Mouse (Mus musculus): ENCODE data around the gene Elmo2. TPM values are rescaled to one million over a fixed set of nuclear protein-coding genes. Genes with fewer than 3 reads are reported as not detected.

The Elmo2 gene
- polyA plus RNA-seq, 1 experiment from 2014 or later: 66.3 TPM

DNA sequence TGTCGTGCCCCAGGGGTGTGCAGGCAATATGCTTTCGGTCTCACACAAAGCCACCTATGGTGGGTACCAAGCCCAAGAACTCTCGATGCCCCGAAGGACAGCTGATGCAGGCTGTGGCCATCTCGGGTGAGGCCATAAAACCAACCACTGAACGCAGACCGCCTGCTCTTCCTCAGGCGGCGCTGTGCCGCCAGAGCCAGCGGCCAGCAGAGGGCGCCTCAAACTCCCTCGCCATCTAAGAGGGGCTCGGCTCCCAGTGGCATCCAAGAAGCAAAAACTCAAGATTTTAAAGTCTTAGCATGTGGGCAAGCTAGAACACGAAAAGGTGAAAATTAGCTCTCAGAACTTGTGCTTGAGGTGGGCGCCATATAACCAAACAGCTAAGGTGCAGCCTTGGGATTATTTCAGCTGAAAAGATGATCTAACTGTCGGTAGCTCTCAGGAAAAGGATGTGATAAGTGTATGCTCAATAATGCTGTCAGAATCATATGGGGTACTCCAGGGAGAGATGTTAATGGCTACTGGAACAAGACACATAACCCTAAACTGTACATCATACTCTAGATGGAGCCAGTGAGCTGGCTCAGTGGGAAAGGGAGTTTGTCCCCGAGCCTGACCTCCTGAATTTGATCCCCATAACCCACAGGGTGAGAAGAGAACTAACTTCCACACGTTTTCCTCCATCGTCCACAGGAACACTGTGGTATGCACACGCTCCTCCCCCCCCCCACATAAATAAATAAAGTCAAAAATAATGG, 38.2 kb upstream of the Elmo2 start:
- peaks cover 21% of the 10 kb centered on the region for H3K4me1 ChIP-seq (replicated peaks; ENCODE audit: control insufficient read depth, insufficient read depth, low read length)
- peaks cover 17% of the 10 kb centered on the region for H3K27me3 ChIP-seq (replicated peaks; ENCODE audit: control insufficient read depth, insufficient read depth, low read length)
- DNase-seq (ENCODE audit: low spot score) (peak; percentile 84), ATAC-seq (replicated peaks; ENCODE audit: low FRiP score, low TSS enrichment, low read depth) (0 out of 2 replicates have a peak, but pooled peaks have one; percentile 38)
- no peak overlapping the region for H3K9ac ChIP-seq (ENCODE audit: low read length)
- WGBS: 14% methylated on average over 21 of the region's 21 CpGs
- no peak overlapping the region for H3K27ac ChIP-seq (ENCODE audit: low read depth)
- no peaks in the 10 kb centered on the region for H3K9me3 ChIP-seq (ENCODE audit: control insufficient read depth, low read length)
- H3K4me3 ChIP-seq (ENCODE audit: low read depth, low read length): no peak overlapping the region
- H3K4me2 ChIP-seq (ENCODE audit: low read length): 0 out of 2 replicates have a peak overlapping the region, but pooled peaks have one; percentile 20
- no peaks in the 10 kb centered on the region for H3K36me3 ChIP-seq (ENCODE audit: control insufficient read depth, insufficient read depth, low read length)

DNA sequence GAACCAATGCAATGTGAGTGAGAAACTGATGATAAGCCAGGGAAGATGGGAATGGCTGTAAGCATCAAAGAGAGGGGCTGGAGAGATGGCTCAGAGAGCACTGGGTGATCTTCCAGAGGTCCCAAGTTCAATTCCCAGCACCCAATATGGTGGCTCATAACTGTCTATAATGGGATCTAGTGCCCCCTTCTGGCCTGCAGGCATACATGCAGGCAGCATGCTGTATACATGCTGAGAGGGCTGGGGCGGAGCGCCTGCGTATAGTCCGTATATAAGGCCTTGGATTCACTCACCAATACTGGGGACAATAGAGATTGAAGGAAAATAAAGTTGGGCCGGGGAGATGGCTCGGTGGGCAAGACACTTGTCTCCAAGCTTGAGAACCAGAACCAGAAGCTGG, 37.0 kb upstream of the Elmo2 start:
- no peak for DNase-seq (ENCODE audit: low spot score)
- peaks cover 8% of the 10 kb centered on the region; the same call in 1 of the 2 replicates for H3K27me3 ChIP-seq (replicated peaks; ENCODE audit: control insufficient read depth, insufficient read depth, low read length)
- 89% methylated on average over 6 of the region's 6 CpGs for WGBS
- no peaks in the 10 kb centered on the region for H3K9me3 ChIP-seq (ENCODE audit: control insufficient read depth, low read length)
- no peak overlapping the region for H3K9ac ChIP-seq (ENCODE audit: low read length)
- H3K4me3 ChIP-seq (ENCODE audit: low read depth, low read length): no peak overlapping the region
- H3K27ac ChIP-seq (ENCODE audit: low read depth): no peak overlapping the region
- no peak overlapping the region for H3K4me2 ChIP-seq (ENCODE audit: low read length)
- H3K36me3 ChIP-seq (ENCODE audit: control insufficient read depth, insufficient read depth, low read length): no peaks in the 10 kb centered on the region
- peaks cover 15% of the 10 kb centered on the region for H3K4me1 ChIP-seq (replicated peaks; ENCODE audit: control insufficient read depth, insufficient read depth, low read length)
- ATAC-seq (replicated peaks; ENCODE audit: low FRiP score, low TSS enrichment, low read depth): no peak

- H3K9me3 ChIP-seq (ENCODE audit: control insufficient read depth, low read length): no peaks in the 10 kb centered on the region
- no peak overlapping the region for H3K9ac ChIP-seq (ENCODE audit: low read length)
- no peaks in the 10 kb centered on the region for H3K36me3 ChIP-seq (ENCODE audit: control insufficient read depth, insufficient read depth, low read length)
- H3K27me3 ChIP-seq (replicated peaks; ENCODE audit: control insufficient read depth, insufficient read depth, low read length): 0 out of 2 replicates have a peak, but pooled peaks cover 4% of the 10 kb centered on the region
- WGBS: 0% methylated on average over 1 of the region's 1 CpGs
- H3K4me3 ChIP-seq (ENCODE audit: low read depth, low read length): no peak overlapping the region
- DNase-seq (ENCODE audit: low spot score) (peak; percentile 74), ATAC-seq (replicated peaks; ENCODE audit: low FRiP score, low TSS enrichment, low read depth) (no peak)
- no peak overlapping the region for H3K4me2 ChIP-seq (ENCODE audit: low read length)
- H3K27ac ChIP-seq (ENCODE audit: low read depth): no peak overlapping the region
- H3K4me1 ChIP-seq (replicated peaks; ENCODE audit: control insufficient read depth, insufficient read depth, low read length): no peaks in the 10 kb centered on the region
Observed at GRCm38 (mm10) chr2:165360861-165361260, 34.6 kb upstream of the Elmo2 start.

DNA sequence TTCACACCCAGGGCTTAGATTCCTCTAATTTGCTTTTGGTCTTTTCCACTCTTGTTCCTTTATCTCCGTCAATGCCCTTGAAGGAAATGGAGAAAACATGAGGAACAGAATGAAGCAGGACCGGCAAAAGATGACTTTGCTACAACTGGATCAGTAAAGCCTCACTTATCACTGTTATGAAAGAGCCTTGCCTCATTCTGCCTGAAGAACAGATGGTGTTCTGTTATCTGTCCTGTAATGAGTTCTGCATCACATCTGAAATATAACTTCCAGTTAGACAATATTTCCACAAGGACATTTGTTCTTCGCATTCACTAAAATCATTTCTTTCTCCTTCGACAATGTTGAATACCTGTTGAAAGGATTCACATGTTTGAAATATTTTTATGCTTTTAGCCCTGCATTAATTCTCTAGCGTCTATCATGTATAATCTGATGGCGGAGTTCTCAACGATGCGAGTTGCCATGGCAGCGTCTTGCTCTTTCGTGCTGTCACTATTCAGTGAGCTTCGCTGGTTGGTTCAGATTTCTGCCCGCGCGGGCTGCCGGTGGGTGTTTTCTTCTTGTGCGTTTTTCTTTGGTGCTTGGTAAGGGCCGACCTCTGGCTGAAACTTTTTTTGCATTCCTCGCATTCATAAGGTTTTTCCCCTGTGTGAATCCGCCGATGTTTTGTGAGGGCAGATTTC, 25.7 kb upstream of the Elmo2 start:
- Histone ChIP-seq H3K36me3 (ENCODE audit: control insufficient read depth, insufficient read depth, low read length) (no peaks in the 10 kb centered on the region), H3K27ac (ENCODE audit: low read depth) (no peak overlapping the region), H3K4me3 (ENCODE audit: low read depth, low read length) (no peak overlapping the region), H3K27me3 (replicated peaks; ENCODE audit: control insufficient read depth, insufficient read depth, low read length) (no peaks in the 10 kb centered on the region), H3K9me3 (ENCODE audit: control insufficient read depth, low read length) (peaks cover 15% of the 10 kb centered on the region; the same call in 1 of the 2 replicates), H3K9ac (ENCODE audit: low read length) (no peak overlapping the region), H3K4me2 (ENCODE audit: low read length) (no peak overlapping the region), H3K4me1 (replicated peaks; ENCODE audit: control insufficient read depth, insufficient read depth, low read length) (no peaks in the 10 kb centered on the region)
- no peak for DNase-seq (ENCODE audit: low spot score)
- no peak for ATAC-seq (replicated peaks; ENCODE audit: low FRiP score, low TSS enrichment, low read depth)
- WGBS: 90% methylated on average over 20 of the region's 20 CpGs

DNA sequence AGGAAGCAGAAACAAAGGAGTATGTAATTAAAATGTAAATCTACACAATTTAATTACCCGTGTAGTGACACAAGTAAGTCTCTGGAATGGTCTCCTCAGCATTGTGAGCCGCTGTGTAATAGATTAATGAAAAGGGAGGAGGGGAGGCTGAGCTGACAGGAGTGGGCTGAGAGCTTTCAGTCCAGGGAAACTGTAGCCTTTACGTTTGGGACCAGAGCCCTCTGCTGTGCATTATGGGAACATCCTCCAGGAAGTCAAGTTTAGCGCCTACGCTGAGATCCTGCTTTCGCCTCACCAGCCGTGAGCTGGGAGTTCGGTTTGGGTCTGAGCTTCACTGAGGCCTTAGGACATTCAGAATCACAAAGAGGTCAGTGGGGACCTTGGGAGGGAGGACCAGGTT, 23.2 kb upstream of the Elmo2 start:
- DNase-seq (ENCODE audit: low spot score): no peak
- ATAC-seq (replicated peaks; ENCODE audit: low FRiP score, low TSS enrichment, low read depth): no peak
- Histone ChIP-seq H3K9me3 (ENCODE audit: control insufficient read depth, low read length) (peaks cover 15% of the 10 kb centered on the region; the same call in 1 of the 2 replicates), H3K4me3 (ENCODE audit: low read depth, low read length) (no peak overlapping the region), H3K4me1 (replicated peaks; ENCODE audit: control insufficient read depth, insufficient read depth, low read length) (no peaks in the 10 kb centered on the region), H3K9ac (ENCODE audit: low read length) (no peak overlapping the region), H3K27ac (ENCODE audit: low read depth) (no peak overlapping the region), H3K27me3 (replicated peaks; ENCODE audit: control insufficient read depth, insufficient read depth, low read length) (no peaks in the 10 kb centered on the region), H3K36me3 (ENCODE audit: control insufficient read depth, insufficient read depth, low read length) (no peaks in the 10 kb centered on the region), H3K4me2 (ENCODE audit: low read length) (no peak overlapping the region)
- WGBS: 24% methylated on average over 8 of the region's 8 CpGs

DNA sequence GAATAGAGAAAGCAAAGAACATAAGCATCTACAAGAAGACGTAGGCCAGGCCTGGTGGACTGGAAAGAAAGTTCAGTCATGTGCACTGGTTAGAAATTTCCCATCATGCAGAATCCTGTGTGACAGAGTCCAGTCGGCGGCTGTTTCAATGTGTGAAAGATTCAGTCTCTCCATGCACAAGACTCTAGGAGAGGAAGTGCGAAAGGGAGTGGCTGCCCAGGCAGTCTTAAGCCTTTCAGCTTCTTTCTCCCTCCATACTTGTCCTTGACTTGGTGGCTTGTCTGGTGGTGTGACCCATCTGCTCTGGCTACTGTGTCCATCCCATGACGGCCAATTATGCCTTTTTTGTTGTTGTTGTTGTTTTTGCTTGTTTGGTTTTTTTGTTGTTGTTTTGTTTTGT, 19.9 kb upstream of the Elmo2 start:
- Histone ChIP-seq H3K4me3 (ENCODE audit: low read depth, low read length) (no peak overlapping the region), H3K4me1 (replicated peaks; ENCODE audit: control insufficient read depth, insufficient read depth, low read length) (no peaks in the 10 kb centered on the region), H3K36me3 (ENCODE audit: control insufficient read depth, insufficient read depth, low read length) (no peaks in the 10 kb centered on the region), H3K27ac (ENCODE audit: low read depth) (no peak overlapping the region), H3K27me3 (replicated peaks; ENCODE audit: control insufficient read depth, insufficient read depth, low read length) (no peaks in the 10 kb centered on the region), H3K4me2 (ENCODE audit: low read length) (no peak overlapping the region), H3K9ac (ENCODE audit: low read length) (no peak overlapping the region), H3K9me3 (ENCODE audit: control insufficient read depth, low read length) (no peaks in the 10 kb centered on the region)
- ATAC-seq (replicated peaks; ENCODE audit: low FRiP score, low TSS enrichment, low read depth) (no peak), DNase-seq (ENCODE audit: low spot score) (no peak)
- 85% methylated on average over 5 of the region's 5 CpGs for WGBS

DNA sequence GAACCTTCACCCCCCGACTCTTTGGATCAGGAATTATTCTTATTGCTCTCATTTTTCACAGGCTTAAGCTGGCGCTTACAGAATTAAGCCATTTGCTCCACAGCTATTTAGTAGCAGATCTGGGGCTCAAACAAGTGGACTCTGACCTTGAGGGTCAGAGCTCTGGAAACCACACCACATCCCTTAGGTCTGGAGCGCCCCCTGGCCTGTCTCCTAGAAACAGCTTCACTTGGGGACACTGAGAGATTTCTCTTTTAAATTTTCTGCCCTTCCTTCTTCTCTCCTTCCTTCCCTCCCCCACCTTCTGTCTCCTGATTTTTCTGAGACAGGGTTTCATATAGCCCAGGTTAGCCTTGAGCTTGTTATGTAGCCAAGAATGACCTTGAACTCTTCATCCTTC, 10.9 kb upstream of the Elmo2 start:
- Histone ChIP-seq H3K4me2 (ENCODE audit: low read length) (no peak overlapping the region), H3K9me3 (ENCODE audit: control insufficient read depth, low read length) (no peaks in the 10 kb centered on the region), H3K27me3 (replicated peaks; ENCODE audit: control insufficient read depth, insufficient read depth, low read length) (no peaks in the 10 kb centered on the region), H3K4me1 (replicated peaks; ENCODE audit: control insufficient read depth, insufficient read depth, low read length) (no peaks in the 10 kb centered on the region), H3K36me3 (ENCODE audit: control insufficient read depth, insufficient read depth, low read length) (no peaks in the 10 kb centered on the region), H3K27ac (ENCODE audit: low read depth) (no peak overlapping the region), H3K9ac (ENCODE audit: low read length) (no peak overlapping the region), H3K4me3 (ENCODE audit: low read depth, low read length) (no peak overlapping the region)
- ATAC-seq (replicated peaks; ENCODE audit: low FRiP score, low TSS enrichment, low read depth) (no peak), DNase-seq (ENCODE audit: low spot score) (no peak)
- 34% methylated on average over 3 of the region's 3 CpGs for WGBS

- no peak for ATAC-seq (replicated peaks; ENCODE audit: low FRiP score, low TSS enrichment, low read depth)
- H3K36me3 ChIP-seq (ENCODE audit: control insufficient read depth, insufficient read depth, low read length): no peaks in the 10 kb centered on the region
- H3K27ac ChIP-seq (ENCODE audit: low read depth): no peak overlapping the region
- H3K27me3 ChIP-seq (replicated peaks; ENCODE audit: control insufficient read depth, insufficient read depth, low read length): no peaks in the 10 kb centered on the region
- no peaks in the 10 kb centered on the region for H3K4me1 ChIP-seq (replicated peaks; ENCODE audit: control insufficient read depth, insufficient read depth, low read length)
- no peak overlapping the region for H3K4me3 ChIP-seq (ENCODE audit: low read depth, low read length)
- DNase-seq (ENCODE audit: low spot score): no peak
- no peak overlapping the region for H3K9ac ChIP-seq (ENCODE audit: low read length)
- H3K9me3 ChIP-seq (ENCODE audit: control insufficient read depth, low read length): 0 out of 2 replicates have a peak, but pooled peaks cover 3% of the 10 kb centered on the region
- H3K4me2 ChIP-seq (ENCODE audit: low read length): no peak overlapping the region
- WGBS: 56% methylated on average over 14 of the region's 14 CpGs
Observed at GRCm38 (mm10) chr2:165332610-165333210, 6.4 kb upstream of the Elmo2 start.

Measured in intestine, embryonic 14.5 days (tissue).